Mouse (Mus musculus): ENCODE results near the gene Stk32c. TPM values are rescaled to one million over a fixed set of nuclear protein-coding genes. Genes with fewer than 3 reads are reported as not detected.
A peak's percentile ranks its signal among the peaks of the same experiment; 100 is the strongest.

The Stk32c gene
- polyA plus RNA-seq, 1 experiment: 7.5 TPM

- H3K4me3 ChIP-seq (ENCODE audit: extremely low read depth, insufficient read depth, insufficient read length): no peak overlapping the region
- H3K27me3 ChIP-seq (ENCODE audit: control insufficient read depth, insufficient read depth, low read length): no peaks in the 10 kb centered on the region
- no peaks in the 10 kb centered on the region for H3K36me3 ChIP-seq (ENCODE audit: control insufficient read depth, insufficient read depth, low read length)
- H3K4me1 ChIP-seq (ENCODE audit: control insufficient read depth, insufficient read depth, insufficient read length): peaks cover 7% of the 10 kb centered on the region; the same call in 1 of the 2 replicates
- WGBS: 84% methylated on average over 5 of the region's 5 CpGs
- no peak overlapping the region for H3K27ac ChIP-seq (ENCODE audit: insufficient read depth, low read length)
- TF ChIP-seq POLR2A (IDR thresholded peaks at IDR 0.05; ENCODE audit: low read depth, low read length) (no peak), CTCF (IDR thresholded peaks at IDR 0.05; ENCODE audit: extremely low read depth, insufficient read depth, insufficient read length, insufficient replicate concordance) (no peak)
- no peak for DNase-seq (ENCODE audit: low read depth in 1 of 2, low spot score in 2 of 2)
These were observed 8.0 kb upstream of the Stk32c start for GRCm38 (mm10) chr7:139221072-139221471.

GRCm38 (mm10) chr7:139220303-139220702 lies 7.2 kb upstream of the Stk32c start:
- peaks cover 7% of the 10 kb centered on the region; the same call in 1 of the 2 replicates for H3K4me1 ChIP-seq (ENCODE audit: control insufficient read depth, insufficient read depth, insufficient read length)
- no peak for DNase-seq (ENCODE audit: low read depth in 1 of 2, low spot score in 2 of 2)
- WGBS: 25% methylated on average over 2 of the region's 2 CpGs
- TF ChIP-seq POLR2A (IDR thresholded peaks at IDR 0.05; ENCODE audit: low read depth, low read length) (no peak), CTCF (IDR thresholded peaks at IDR 0.05; ENCODE audit: extremely low read depth, insufficient read depth, insufficient read length, insufficient replicate concordance) (no peak)
- H3K27me3 ChIP-seq (ENCODE audit: control insufficient read depth, insufficient read depth, low read length): no peaks in the 10 kb centered on the region
- H3K36me3 ChIP-seq (ENCODE audit: control insufficient read depth, insufficient read depth, low read length): no peaks in the 10 kb centered on the region
- H3K4me3 ChIP-seq (ENCODE audit: extremely low read depth, insufficient read depth, insufficient read length): no peak overlapping the region
- H3K27ac ChIP-seq (ENCODE audit: insufficient read depth, low read length): no peak overlapping the region

- Histone ChIP-seq H3K4me1 (ENCODE audit: control insufficient read depth, insufficient read depth, insufficient read length) (peaks cover under 1% of the 10 kb centered on the region; the same call in 1 of the 2 replicates), H3K27me3 (ENCODE audit: control insufficient read depth, insufficient read depth, low read length) (no peaks in the 10 kb centered on the region), H3K36me3 (ENCODE audit: control insufficient read depth, insufficient read depth, low read length) (no peaks in the 10 kb centered on the region), H3K27ac (ENCODE audit: insufficient read depth, low read length) (no peak overlapping the region), H3K4me3 (ENCODE audit: extremely low read depth, insufficient read depth, insufficient read length) (no peak overlapping the region)
- no peak for DNase-seq (ENCODE audit: low read depth in 1 of 2, low spot score in 2 of 2)
- WGBS: 79% methylated on average over 5 of the region's 5 CpGs
- no peak for TF ChIP-seq CTCF (IDR thresholded peaks at IDR 0.05; ENCODE audit: extremely low read depth, insufficient read depth, insufficient read length, insufficient replicate concordance)
- no peak for TF ChIP-seq POLR2A (IDR thresholded peaks at IDR 0.05; ENCODE audit: low read depth, low read length)
These were observed 6.4 kb upstream of the Stk32c start for GRCm38 (mm10) chr7:139219486-139219885.

- Histone ChIP-seq H3K36me3 (ENCODE audit: control insufficient read depth, insufficient read depth, low read length) (no peaks in the 10 kb centered on the region), H3K4me1 (ENCODE audit: control insufficient read depth, insufficient read depth, insufficient read length) (no peaks in the 10 kb centered on the region), H3K4me3 (ENCODE audit: extremely low read depth, insufficient read depth, insufficient read length) (no peak overlapping the region), H3K27ac (ENCODE audit: insufficient read depth, low read length) (no peak overlapping the region), H3K27me3 (ENCODE audit: control insufficient read depth, insufficient read depth, low read length) (no peaks in the 10 kb centered on the region)
- peak in 1 of 2 experiments; percentile 2 for DNase-seq (ENCODE audit: low read depth in 1 of 2, low spot score in 2 of 2)
- 33% methylated on average over 6 of the region's 6 CpGs for WGBS
- TF ChIP-seq POLR2A (IDR thresholded peaks at IDR 0.05; ENCODE audit: low read depth, low read length): no peak
- TF ChIP-seq CTCF (IDR thresholded peaks at IDR 0.05; ENCODE audit: extremely low read depth, insufficient read depth, insufficient read length, insufficient replicate concordance): no peak
These were observed 5.7 kb upstream of the Stk32c start for GRCm38 (mm10) chr7:139218641-139219415.

- no peaks in the 10 kb centered on the region for H3K36me3 ChIP-seq (ENCODE audit: control insufficient read depth, insufficient read depth, low read length)
- no peaks in the 10 kb centered on the region for H3K27me3 ChIP-seq (ENCODE audit: control insufficient read depth, insufficient read depth, low read length)
- TF ChIP-seq CTCF (IDR thresholded peaks at IDR 0.05; ENCODE audit: extremely low read depth, insufficient read depth, insufficient read length, insufficient replicate concordance) (no peak), POLR2A (IDR thresholded peaks at IDR 0.05; ENCODE audit: low read depth, low read length) (no peak)
- no peak overlapping the region for H3K4me3 ChIP-seq (ENCODE audit: extremely low read depth, insufficient read depth, insufficient read length)
- DNase-seq (ENCODE audit: low read depth in 1 of 2, low spot score in 2 of 2): no peak
- 91% methylated on average over 7 of the region's 7 CpGs for WGBS
- H3K27ac ChIP-seq (ENCODE audit: insufficient read depth, low read length): no peak overlapping the region
- no peaks in the 10 kb centered on the region for H3K4me1 ChIP-seq (ENCODE audit: control insufficient read depth, insufficient read depth, insufficient read length)
These were observed 3.9 kb upstream of the Stk32c start for GRCm38 (mm10) chr7:139217046-139217445.

GRCm38 (mm10) chr7:139216464-139216863 lies 3.4 kb upstream of the Stk32c start:
- 87% methylated on average over 9 of the region's 9 CpGs for WGBS
- no peaks in the 10 kb centered on the region for H3K4me1 ChIP-seq (ENCODE audit: control insufficient read depth, insufficient read depth, insufficient read length)
- H3K27me3 ChIP-seq (ENCODE audit: control insufficient read depth, insufficient read depth, low read length): no peaks in the 10 kb centered on the region
- no peak for TF ChIP-seq POLR2A (IDR thresholded peaks at IDR 0.05; ENCODE audit: low read depth, low read length)
- no peak overlapping the region for H3K27ac ChIP-seq (ENCODE audit: insufficient read depth, low read length)
- DNase-seq (ENCODE audit: low read depth in 1 of 2, low spot score in 2 of 2): peak in 1 of 2 experiments; percentile 1
- no peak overlapping the region for H3K4me3 ChIP-seq (ENCODE audit: extremely low read depth, insufficient read depth, insufficient read length)
- no peaks in the 10 kb centered on the region for H3K36me3 ChIP-seq (ENCODE audit: control insufficient read depth, insufficient read depth, low read length)

- DNase-seq (ENCODE audit: low read depth in 1 of 2, low spot score in 2 of 2): peak in 1 of 2 experiments; percentile 2
These were observed 2.8 kb upstream of the Stk32c start for GRCm38 (mm10) chr7:139215946-139216345.

More at GRCm38 (mm10) chr7:139215946-139216345, 2.8 kb upstream of the Stk32c start:
- no peaks in the 10 kb centered on the region for H3K27me3 ChIP-seq (ENCODE audit: control insufficient read depth, insufficient read depth, low read length)
- H3K4me3 ChIP-seq (ENCODE audit: extremely low read depth, insufficient read depth, insufficient read length): no peak overlapping the region
- H3K36me3 ChIP-seq (ENCODE audit: control insufficient read depth, insufficient read depth, low read length): no peaks in the 10 kb centered on the region
- 88% methylated on average over 7 of the region's 7 CpGs for WGBS
- no peak overlapping the region for H3K27ac ChIP-seq (ENCODE audit: insufficient read depth, low read length)
- H3K4me1 ChIP-seq (ENCODE audit: control insufficient read depth, insufficient read depth, insufficient read length): no peaks in the 10 kb centered on the region
- no peak for TF ChIP-seq POLR2A (IDR thresholded peaks at IDR 0.05; ENCODE audit: low read depth, low read length)
- no peak for TF ChIP-seq CTCF (IDR thresholded peaks at IDR 0.05; ENCODE audit: extremely low read depth, insufficient read depth, insufficient read length, insufficient replicate concordance)

Measured in spleen, adult 2 months (tissue).